Mouse (Mus musculus) embryonic facial prominence, embryonic 11.5 days (tissue): ENCODE results near the gene Cpm. TPM values are rescaled to one million over a fixed set of nuclear protein-coding genes. Genes with fewer than 3 reads are reported as not detected.

Experiments
- ATAC-seq: fragments of 200-750 bp; cut with Nextera tagmentation; replicated peaks from 2 replicates; pipeline ENCODE4 v1.8.0; 2017; ENCODE audit warnings: low read depth; ENCODE audit not compliant: insufficient number of reproducible peaks, low FRiP score, low TSS enrichment
- DNase-seq: peaks from one replicate; pipeline ENCODE4 v3.0.0-alpha.2; 2015; ENCODE audit warnings: low spot score
- H3K27ac ChIP-seq: fragments of 300-500 bp; sonication (generic); replicated peaks from 2 replicates; pipeline ENCODE4 v1.5.1; 2014; ENCODE audit warnings: mild to moderate bottlenecking, low read depth, low read length, control low read depth
- H3K27me3 ChIP-seq: fragments of 300-500 bp; sonication (generic); 2 replicates; pipeline ENCODE4 v1.6.1; 2014; ENCODE audit warnings: mild to moderate bottlenecking, low read length, moderate library complexity, mixed read lengths; ENCODE audit not compliant: control insufficient read depth, insufficient read depth
- H3K36me3 ChIP-seq: fragments of 300-500 bp; sonication (generic); replicated peaks from 2 replicates; pipeline ENCODE4 v1.6.1; 2014; ENCODE audit warnings: low read depth, mild to moderate bottlenecking, low read length, moderate library complexity, mixed read lengths; ENCODE audit not compliant: control insufficient read depth, insufficient read depth
- H3K4me1 ChIP-seq: fragments of 300-500 bp; sonication (generic); 2 replicates; pipeline ENCODE4 v1.6.1; 2014; ENCODE audit warnings: low read length, mixed read lengths; ENCODE audit not compliant: control insufficient read depth, insufficient read depth
- H3K4me2 ChIP-seq: fragments of 300-500 bp; sonication (generic); 2 replicates; pipeline ENCODE4 v1.6.1; 2014; ENCODE audit warnings: low read depth, mild to moderate bottlenecking, control low read depth, low read length, moderate library complexity
- H3K4me3 ChIP-seq: fragments of 300-500 bp; sonication (generic); 2 replicates; pipeline ENCODE4 v1.5.1; 2014; ENCODE audit warnings: low read depth, low read length, control low read depth
- H3K9ac ChIP-seq: fragments of 300-500 bp; sonication (generic); replicated peaks from 2 replicates; pipeline ENCODE4 v1.6.1; 2014; ENCODE audit warnings: mild to moderate bottlenecking, control low read depth, low read length
- H3K9me3 ChIP-seq: fragments of 300-500 bp; sonication (generic); replicated peaks from 2 replicates; pipeline ENCODE4 v1.6.1; 2016; ENCODE audit warnings: mild to moderate bottlenecking, low read length, inconsistent platforms, mixed read lengths; ENCODE audit not compliant: control insufficient read depth
- WGBS: fragments of 180-500 bp; shearing (Covaris S2); extraction: QIAGEN DNeasy Blood & Tissue Kit; methylation state at CpG from one replicate; pipeline ENCODE4 v1.1.7; 2014; 5-methylcytosine and 5-hydroxymethylcytosine counted together
- polyA plus RNA-seq: library from polyadenylated mRNA; unstranded; fragments of >200 nt; fragmentation: Nextera tagmentation; extraction: Ambion mirVana; gene quantifications from 2 replicates; pipeline ENCODE4 v1.2.1, GENCODE M21; 2014

Cpm gene
- polyA plus RNA-seq, 1 experiment from 2014 or later: 10.9 TPM

GRCm38 (mm10) chr10:117645487-117645964 is 16.2 kb downstream of the Cpm start:
- Histone ChIP-seq H3K4me2 (no peak overlapping the region), H3K27ac (no peak overlapping the region), H3K9ac (no peak overlapping the region), H3K27me3 (no peaks in the 10 kb centered on the region), H3K4me3 (no peak overlapping the region), H3K9me3 (no peaks in the 10 kb centered on the region), H3K4me1 (no peaks in the 10 kb centered on the region), H3K36me3 (no peaks in the 10 kb centered on the region)
- no peak for ATAC-seq
- WGBS: 70% methylated on average over 7 of the region's 7 CpGs
- DNase-seq: no peak

- Histone ChIP-seq H3K27ac (no peak overlapping the region), H3K9me3 (no peaks in the 10 kb centered on the region), H3K9ac (no peak overlapping the region), H3K4me2 (no peak overlapping the region), H3K36me3 (no peaks in the 10 kb centered on the region), H3K27me3 (no peaks in the 10 kb centered on the region), H3K4me3 (no peak overlapping the region), H3K4me1 (no peaks in the 10 kb centered on the region)
- WGBS: 85% methylated on average over 5 of the region's 5 CpGs
- no peak for ATAC-seq
- no peak for DNase-seq
Observed at GRCm38 (mm10) chr10:117646482-117647157, 17.3 kb downstream of the Cpm start.

- Histone ChIP-seq H3K9ac (no peak overlapping the region), H3K27me3 (no peaks in the 10 kb centered on the region), H3K9me3 (no peaks in the 10 kb centered on the region), H3K36me3 (no peaks in the 10 kb centered on the region), H3K4me2 (no peak overlapping the region), H3K27ac (no peak overlapping the region), H3K4me1 (no peaks in the 10 kb centered on the region), H3K4me3 (no peak overlapping the region)
- 83% methylated on average over 13 of the region's 13 CpGs for WGBS
- ATAC-seq (no peak), DNase-seq (no peak)
Observed at GRCm38 (mm10) chr10:117647158-117647505, 17.8 kb downstream of the Cpm start.

GRCm38 (mm10) chr10:117647964-117648472 is 18.7 kb downstream of the Cpm start:
- no peak for DNase-seq
- H3K4me1 ChIP-seq: no peaks in the 10 kb centered on the region
- H3K36me3 ChIP-seq: no peaks in the 10 kb centered on the region
- no peak overlapping the region for H3K27ac ChIP-seq
- H3K9me3 ChIP-seq: no peaks in the 10 kb centered on the region
- 85% methylated on average over 2 of the region's 2 CpGs for WGBS
- H3K9ac ChIP-seq: no peak overlapping the region
- H3K4me3 ChIP-seq: no peak overlapping the region
- no peak overlapping the region for H3K4me2 ChIP-seq
- H3K27me3 ChIP-seq: no peaks in the 10 kb centered on the region
- no peak for ATAC-seq

GRCm38 (mm10) chr10:117648643-117649042 is 19.3 kb downstream of the Cpm start:
- Histone ChIP-seq H3K27ac (no peak overlapping the region), H3K4me3 (no peak overlapping the region), H3K36me3 (no peaks in the 10 kb centered on the region), H3K4me2 (no peak overlapping the region), H3K4me1 (no peaks in the 10 kb centered on the region), H3K27me3 (no peaks in the 10 kb centered on the region), H3K9ac (no peak overlapping the region), H3K9me3 (no peaks in the 10 kb centered on the region)
- DNase-seq (no peak), ATAC-seq (no peak)
- 81% methylated on average over 3 of the region's 3 CpGs for WGBS

- no peak for DNase-seq
- H3K27me3 ChIP-seq: no peaks in the 10 kb centered on the region
- H3K4me2 ChIP-seq: no peak overlapping the region
- no peak overlapping the region for H3K27ac ChIP-seq
- WGBS: 91% methylated on average over 11 of the region's 11 CpGs
- no peak overlapping the region for H3K9ac ChIP-seq
- H3K4me1 ChIP-seq: no peaks in the 10 kb centered on the region
- H3K9me3 ChIP-seq: no peaks in the 10 kb centered on the region
- H3K36me3 ChIP-seq: no peaks in the 10 kb centered on the region
- no peak overlapping the region for H3K4me3 ChIP-seq
- no peak for ATAC-seq
Observed at GRCm38 (mm10) chr10:117649292-117650041, 20.2 kb downstream of the Cpm start.

- DNase-seq: no peak
- H3K9ac ChIP-seq: no peak overlapping the region
- 89% methylated on average over 12 of the region's 12 CpGs for WGBS
Observed at GRCm38 (mm10) chr10:117650042-117650655, 20.8 kb downstream of the Cpm start.

GRCm38 (mm10) chr10:117650725-117651124 is 21.4 kb downstream of the Cpm start:
- DNase-seq (no peak), ATAC-seq (no peak)
- Histone ChIP-seq H3K9ac (no peak overlapping the region), H3K9me3 (no peaks in the 10 kb centered on the region), H3K4me2 (no peak overlapping the region), H3K36me3 (no peaks in the 10 kb centered on the region), H3K4me3 (no peak overlapping the region), H3K27ac (no peak overlapping the region), H3K27me3 (no peaks in the 10 kb centered on the region), H3K4me1 (no peaks in the 10 kb centered on the region)
- WGBS: 86% methylated on average over 7 of the region's 7 CpGs

More at GRCm38 (mm10) chr10:117650042-117650655, 20.8 kb downstream of the Cpm start:
- Histone ChIP-seq H3K4me2 (no peak overlapping the region), H3K9me3 (no peaks in the 10 kb centered on the region), H3K36me3 (no peaks in the 10 kb centered on the region), H3K27me3 (no peaks in the 10 kb centered on the region), H3K27ac (no peak overlapping the region), H3K4me3 (no peak overlapping the region), H3K4me1 (no peaks in the 10 kb centered on the region)
- no peak for ATAC-seq
